Mouse (Mus musculus) testis, adult 2 months (tissue): ENCODE measurements around the gene Mybph.

Source experiments
- CTCF ChIP-seq: fragments of 200-500 bp; IDR thresholded peaks from 2 replicates; pipeline ENCODE4 v1.5.1; 2012; ENCODE audit warnings: low read depth, mild to moderate bottlenecking, inconsistent platforms, low read length, moderate library complexity; ENCODE audit not compliant: control insufficient read depth, insufficient read depth, insufficient replicate concordance
- POLR2A ChIP-seq: fragments of 200-500 bp; IDR thresholded peaks from 2 replicates; pipeline ENCODE4 v1.6.1; 2012; ENCODE audit warnings: low read depth, mild to moderate bottlenecking, inconsistent platforms, low read length, moderate library complexity; ENCODE audit not compliant: control insufficient read depth

DNA sequence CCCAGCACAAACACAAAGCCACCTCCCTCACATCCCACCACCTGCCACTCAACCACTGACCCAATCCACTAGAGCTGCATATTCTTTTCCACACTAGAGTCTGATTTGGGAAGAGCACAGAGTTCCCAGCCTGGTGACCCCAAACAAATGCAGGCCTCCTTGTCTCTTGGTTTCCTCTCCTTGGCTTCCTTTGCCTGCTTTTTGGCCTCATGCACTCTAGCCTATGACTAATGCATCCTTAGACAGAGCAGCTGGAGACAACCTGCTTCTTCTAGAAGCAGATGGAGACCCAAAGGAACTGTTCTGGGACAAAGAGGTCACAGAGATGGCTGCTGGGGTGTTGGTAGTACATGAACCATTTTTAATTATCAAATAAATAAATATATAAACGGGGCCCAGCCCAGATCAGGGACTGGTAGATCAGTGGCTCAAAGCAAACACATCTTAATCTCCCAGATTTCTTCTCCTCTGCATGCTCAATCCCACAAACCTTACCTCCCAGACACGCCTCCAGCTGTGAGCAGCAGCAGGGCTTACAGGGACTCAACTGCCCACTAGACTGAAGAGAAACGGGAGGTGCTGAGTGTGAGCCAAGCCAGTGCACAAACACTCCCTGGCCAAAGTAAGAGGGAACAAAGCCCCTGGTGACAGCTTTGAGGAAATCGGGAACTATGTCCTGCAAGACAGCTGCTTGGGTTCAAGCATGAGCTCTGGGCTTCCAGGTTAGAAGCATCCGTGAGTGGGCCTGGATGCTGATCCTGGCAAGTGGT lies 36.7 kb downstream of the Mybph start:
- TF ChIP-seq CTCF: no peak
- TF ChIP-seq POLR2A: no peak
